Mouse (Mus musculus) gastrocnemius, adult 2 months (tissue): ENCODE results near the gene Sun1. TPM values are rescaled to one million over a fixed set of nuclear protein-coding genes. Genes with fewer than 3 reads are reported as not detected.
A peak's percentile ranks its signal among the peaks of the same experiment; 100 is the strongest.

ENCODE experiments used
- DNase-seq: peaks from one replicate; pipeline ENCODE4 v3.0.0; 2022
- H3K27ac ChIP-seq: fragments of 200-600 bp; 2 replicates; pipeline ENCODE4 v1.8.1; 2022; ENCODE audit warnings: mild to moderate bottlenecking
- H3K4me3 ChIP-seq: fragments of 200-600 bp; 2 replicates; pipeline ENCODE4 v1.8.1; 2022; ENCODE audit warnings: mild to moderate bottlenecking, moderate library complexity
- CTCF ChIP-seq: fragments of 200-600 bp; IDR thresholded peaks from 2 replicates; pipeline ENCODE4 v1.8.1; 2022; ENCODE audit warnings: antibody characterized with exemption, mild to moderate bottlenecking, moderate library complexity
- intact Hi-C: fragments of 180-260 bp; cut with DNase I; formaldehyde crosslinking; loops from one replicate; pipeline ENCODE4 v1.15.1; 2025
- total RNA-seq, 2 experiments: library from RNA; stranded (reverse); gene quantifications; 2 replicates each; pipeline ENCODE4 v1.2.3; 2021

The Sun1 gene
- total RNA-seq, 2 experiments from 2014 or later: 39.5 to 43.3 TPM

- H3K4me3 ChIP-seq: no peak overlapping the region
- H3K27ac ChIP-seq: no peak overlapping the region
- no peak for DNase-seq
- TF ChIP-seq CTCF: no peak
- intact Hi-C loops: loop anchor here (2.0 kb wide), 3 partner anchors 41 to 221 kb away; partner anchors contain the start of gene Adap1
These were observed 83.2 kb downstream of the Sun1 start for GRCm38 (mm10) chr5:139283460-139284180.

GRCm38 (mm10) chr5:139285383-139286067, 85.1 kb downstream of the Sun1 start:
- H3K27ac ChIP-seq: peak overlapping the region; percentile 54
- intact Hi-C loops: no loop called here
- H3K4me3 ChIP-seq: no peak overlapping the region
- DNase-seq: no peak
- TF ChIP-seq CTCF: no peak

DNA sequence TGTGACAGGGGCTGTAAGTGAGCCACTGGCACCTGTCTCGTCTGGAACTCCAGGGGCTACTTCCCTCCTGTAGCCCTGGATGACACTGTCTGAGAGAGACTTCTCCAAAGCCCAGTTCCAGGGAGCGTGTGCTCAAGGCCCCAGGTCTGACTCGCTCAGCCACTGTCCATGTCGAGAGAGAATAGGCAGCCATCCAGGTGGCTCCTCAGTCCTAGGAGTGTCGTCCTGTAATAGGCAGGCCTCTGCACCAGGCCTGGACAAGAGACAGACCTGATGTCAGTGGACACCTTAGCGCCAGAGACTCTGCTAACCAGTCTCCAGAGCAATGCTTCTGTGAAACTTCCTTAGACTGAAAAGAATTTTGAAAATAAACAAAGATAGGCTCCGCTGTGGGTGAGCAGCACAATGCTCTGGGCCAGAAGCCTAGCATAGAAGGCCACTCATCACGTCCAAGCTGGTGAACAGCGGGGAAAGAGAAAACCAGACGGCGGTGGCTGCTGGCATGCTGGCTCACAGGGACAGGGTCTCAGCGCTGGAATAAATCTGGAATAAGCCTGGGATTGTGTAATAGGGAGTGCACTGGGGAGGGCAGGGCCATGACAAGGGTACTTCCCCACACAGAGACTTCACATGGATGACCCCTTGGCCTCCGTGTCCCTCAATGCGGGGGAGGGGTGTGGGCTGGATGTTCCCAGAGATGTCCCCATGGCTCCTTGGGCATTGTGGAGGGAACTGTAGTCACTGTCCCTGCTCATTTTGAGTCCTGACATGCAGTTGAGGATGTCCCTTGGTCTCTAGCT, 85.9 kb downstream of the Sun1 start:
- DNase-seq: no peak
- intact Hi-C loops: no loop called here
- H3K27ac ChIP-seq: peak overlapping the region; percentile 54
- no peak for TF ChIP-seq CTCF
- H3K4me3 ChIP-seq: no peak overlapping the region

DNA sequence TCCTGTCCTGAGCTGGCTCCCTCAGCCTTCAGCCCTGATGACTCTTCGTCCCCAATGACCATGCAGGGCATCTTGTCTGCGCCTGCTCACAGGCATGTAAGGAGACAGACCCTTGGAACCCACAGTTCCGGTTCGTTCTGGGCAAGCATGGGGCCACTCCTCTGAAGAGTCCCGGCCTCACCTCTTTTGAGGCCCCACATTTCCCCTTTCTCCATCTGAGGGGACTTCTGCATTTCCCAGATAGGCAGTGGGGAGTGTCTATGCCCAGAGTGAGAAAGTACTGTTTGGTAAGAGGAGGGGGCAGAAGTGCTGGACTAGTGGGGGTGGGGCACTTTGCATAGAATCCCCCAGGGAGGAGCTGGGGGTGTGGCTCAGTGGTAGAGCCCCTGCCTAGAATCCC, 86.7 kb downstream of the Sun1 start:
- Histone ChIP-seq H3K27ac (peak overlapping the region; percentile 28; the same call in 1 of the 2 replicates), H3K4me3 (no peak overlapping the region)
- intact Hi-C loops: no loop called here
- TF ChIP-seq CTCF: no peak
- no peak for DNase-seq

DNA sequence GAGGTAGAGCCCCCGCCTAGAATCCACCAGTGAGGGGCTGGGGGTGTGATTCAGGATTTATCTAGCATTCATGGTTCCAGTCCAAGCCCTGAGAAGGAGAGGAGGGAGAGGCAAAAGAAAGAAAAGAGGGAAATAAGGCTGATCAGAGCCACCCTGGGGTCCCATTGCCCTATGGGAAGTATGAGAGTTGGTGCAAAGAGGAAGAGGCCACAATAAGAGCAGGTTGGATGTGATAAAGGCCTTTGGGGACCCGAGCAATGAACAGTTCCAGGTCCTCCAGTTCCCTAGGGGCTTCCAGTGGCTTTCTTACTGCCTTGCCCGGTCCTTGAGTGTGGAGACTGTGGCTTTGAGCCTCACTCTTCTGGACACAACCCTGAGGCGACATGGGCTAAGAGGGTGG, 87.3 kb downstream of the Sun1 start:
- no peak for DNase-seq
- Histone ChIP-seq H3K27ac (no peak overlapping the region), H3K4me3 (no peak overlapping the region)
- TF ChIP-seq CTCF: no peak
- intact Hi-C loops: no loop called here

DNA sequence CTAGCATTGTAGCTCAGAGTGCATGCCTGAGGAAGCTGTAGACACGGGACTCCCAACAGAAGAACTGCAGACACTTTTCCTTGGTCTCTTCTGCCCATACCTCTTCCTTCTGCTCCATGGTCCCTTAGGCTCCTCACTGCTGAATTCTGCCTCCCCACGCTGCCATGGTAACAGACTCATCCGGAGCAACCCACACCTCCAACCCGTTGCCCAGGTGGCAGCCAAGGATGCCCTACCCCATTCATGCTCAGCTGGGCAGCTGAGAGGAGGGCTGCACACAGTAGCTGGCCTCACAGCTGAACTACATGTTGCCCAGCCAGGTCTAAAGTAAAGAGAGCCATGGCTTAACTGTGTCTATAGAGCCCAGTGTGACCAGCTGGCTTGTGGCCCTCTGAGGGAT, 88.2 kb downstream of the Sun1 start:
- H3K27ac ChIP-seq: no peak overlapping the region
- DNase-seq: no peak
- no peak for TF ChIP-seq CTCF
- intact Hi-C loops: no loop called here
- no peak overlapping the region for H3K4me3 ChIP-seq

DNA sequence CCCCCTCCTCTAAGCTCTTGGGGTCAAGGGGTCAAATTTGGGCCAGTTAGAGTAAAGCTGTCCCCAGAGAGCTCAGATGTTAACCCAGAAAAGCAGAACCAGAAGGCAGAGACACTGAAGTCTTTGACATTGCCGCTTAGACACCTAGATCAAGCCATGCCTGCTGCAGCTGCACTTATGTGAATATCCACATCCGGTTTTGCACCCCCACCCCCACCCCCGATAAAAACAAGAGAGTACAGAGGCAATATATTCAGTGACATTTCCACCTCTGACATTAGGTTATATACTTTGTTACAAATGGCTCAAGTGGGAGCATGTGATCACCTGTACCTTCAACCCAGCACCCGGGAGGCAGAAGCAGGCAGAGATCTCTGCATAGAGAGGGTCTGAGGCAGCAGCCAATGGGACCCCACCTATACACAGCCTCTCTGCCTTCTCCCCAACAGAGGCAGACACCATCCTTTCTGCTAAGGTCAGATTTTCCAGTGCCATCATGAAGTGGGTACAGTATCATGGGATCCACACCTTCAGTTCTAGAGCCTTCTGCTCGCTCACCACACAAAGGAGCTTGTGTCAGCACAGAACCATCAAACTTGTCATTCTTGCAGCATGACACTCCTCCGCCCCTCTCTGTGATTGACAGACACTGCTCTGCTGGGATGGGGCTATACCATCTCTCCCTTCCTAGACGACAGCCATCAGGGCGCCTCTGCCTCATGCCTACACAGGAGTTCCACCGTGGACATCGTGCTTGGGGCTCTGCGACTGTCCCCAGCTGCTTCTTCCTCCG, 90.2 kb downstream of the Sun1 start:
- DNase-seq: no peak
- TF ChIP-seq CTCF: no peak
- intact Hi-C loops: no loop called here
- H3K27ac ChIP-seq: no peak overlapping the region
- no peak overlapping the region for H3K4me3 ChIP-seq

DNA sequence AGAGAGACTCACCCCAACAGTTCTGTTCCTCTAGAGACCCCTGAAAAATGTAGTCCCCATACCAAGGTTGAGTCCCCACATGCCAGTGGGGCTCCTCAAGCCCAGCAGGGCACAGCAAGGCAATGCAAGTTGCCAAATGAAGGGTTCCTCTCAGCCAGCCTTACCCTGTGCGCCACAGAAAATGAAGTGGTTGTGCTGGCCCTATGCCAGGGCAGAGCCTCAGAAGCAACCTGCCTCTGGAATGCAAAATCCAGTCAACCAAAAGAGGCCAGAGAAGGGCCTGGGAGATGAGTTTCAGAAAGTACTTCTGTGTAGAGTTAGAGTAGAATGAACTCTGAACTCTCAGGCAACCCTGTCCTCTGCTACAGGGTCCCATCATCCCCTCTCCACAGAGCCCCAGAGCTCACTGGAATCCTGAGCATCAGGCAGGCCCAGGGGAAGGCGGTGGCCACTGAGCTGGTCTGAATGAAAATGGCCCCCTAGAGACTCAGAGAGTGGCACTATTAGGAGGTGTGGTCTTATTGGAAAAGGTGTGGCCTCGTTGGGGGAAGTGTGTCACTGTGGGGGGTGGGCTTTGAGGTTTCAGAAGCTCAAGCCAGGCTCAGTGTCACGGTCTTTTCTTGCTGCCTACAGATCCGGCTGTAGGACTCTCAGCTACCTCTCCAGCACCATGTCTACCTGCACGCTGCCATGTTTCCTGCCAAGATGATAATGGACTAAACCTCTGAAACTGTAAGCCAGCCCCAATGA, 91.5 kb downstream of the Sun1 start:
- Histone ChIP-seq H3K4me3 (no peak overlapping the region), H3K27ac (no peak overlapping the region)
- no peak for DNase-seq
- TF ChIP-seq CTCF: no peak
- intact Hi-C loops: no loop called here

GRCm38 (mm10) chr5:139294089-139294488, 93.7 kb downstream of the Sun1 start:
- intact Hi-C loops: no loop called here
- no peak for DNase-seq
- no peak for TF ChIP-seq CTCF
- Histone ChIP-seq H3K27ac (no peak overlapping the region), H3K4me3 (no peak overlapping the region)

GRCm38 (mm10) chr5:139297092-139297491, 96.7 kb downstream of the Sun1 start:
- TF ChIP-seq CTCF: no peak
- intact Hi-C loops: no loop called here
- Histone ChIP-seq H3K4me3 (no peak overlapping the region), H3K27ac (no peak overlapping the region)
- no peak for DNase-seq

DNA sequence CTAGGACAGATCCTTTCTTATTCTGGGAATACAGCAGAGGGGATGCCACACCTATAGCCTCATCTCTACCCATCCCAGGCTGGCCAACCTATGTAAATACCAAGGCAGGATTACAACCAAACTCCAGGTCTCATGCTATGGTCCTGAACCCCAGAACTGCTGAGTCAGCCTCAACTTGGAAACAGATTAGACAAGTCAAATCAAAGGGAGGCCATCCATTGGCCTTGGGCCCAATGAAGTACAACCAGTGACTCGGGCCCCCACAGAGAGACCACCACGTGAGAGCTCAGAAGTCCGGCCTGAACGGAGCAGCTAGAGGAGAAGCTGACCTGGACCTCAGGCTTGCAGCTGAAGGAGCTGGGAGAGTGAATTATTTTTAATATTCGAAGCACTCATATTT, 97.3 kb downstream of the Sun1 start:
- TF ChIP-seq CTCF: no peak
- Histone ChIP-seq H3K27ac (no peak overlapping the region), H3K4me3 (no peak overlapping the region)
- DNase-seq: no peak
- intact Hi-C loops: no loop called here

Other genes starting within 250 kb of the Sun1 start
- 10 to 100 TPM; 17.8 to 27.4 TPM for gene Pdgfa, start 203.3 kb upstream of the Sun1 start, total RNA-seq
- gene Prkar1b, start 50.6 kb upstream of the Sun1 start, total RNA-seq: 1 to 10 TPM in 1 of 2 experiments, under 1 TPM in 1; 0.59 to 1.4 TPM
- 10 to 100 TPM; 14.1 to 16.7 TPM for gene Dnaaf5, start 50.4 kb upstream of the Sun1 start, total RNA-seq
- gene Get4, start 51.7 kb downstream of the Sun1 start, total RNA-seq: 10 to 100 TPM; 30.6 to 31.1 TPM
- gene Adap1, start 125.0 kb downstream of the Sun1 start, total RNA-seq: 1 to 10 TPM in 1 of 2 experiments, under 1 TPM in 1; 0.89 to 1.0 TPM
- gene Cox19, start 150.8 kb downstream of the Sun1 start, total RNA-seq: 10 to 100 TPM; 48.7 to 69.6 TPM
- gene Cyp2w1, start 152.0 kb downstream of the Sun1 start, total RNA-seq: not detected
- gene Gpr146, start 177.1 kb downstream of the Sun1 start, total RNA-seq: 10 to 100 TPM; 26.5 to 41.2 TPM
- under 1 TPM; 0.15 to 0.33 TPM for gene C130050O18Rik, start 204.6 kb downstream of the Sun1 start, total RNA-seq
- 1 to 10 TPM; 1.3 to 2.7 TPM for gene Gper1, start 222.5 kb downstream of the Sun1 start, total RNA-seq